Mouse (Mus musculus): ENCODE results near the gene Iqcf6.

DNA sequence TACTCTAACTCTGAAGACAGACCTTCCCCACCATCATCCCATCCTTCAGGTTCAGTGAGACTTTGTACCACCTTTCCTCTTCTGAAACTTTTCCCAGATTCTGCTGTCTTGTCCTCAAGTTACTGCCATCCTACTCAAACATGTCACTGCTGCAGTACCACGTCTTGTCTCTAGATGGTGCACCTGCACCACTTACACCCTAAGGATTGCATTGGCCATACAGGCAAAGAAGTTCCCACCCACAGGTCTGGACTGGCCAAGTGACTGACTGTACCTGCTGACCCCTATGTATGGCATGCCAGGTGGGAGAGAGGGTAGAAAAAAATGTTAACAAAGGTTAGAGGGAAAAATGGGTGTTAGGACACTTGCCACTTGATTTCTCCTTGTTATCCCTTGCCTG, 49.1 kb downstream of the Iqcf6 start:
- peak; percentile 78 for TF ChIP-seq CTCF (IDR thresholded peaks at IDR 0.05; ENCODE audit: low read depth, low read length)
- TF ChIP-seq POLR2A (IDR thresholded peaks at IDR 0.05; ENCODE audit: extremely low read depth, insufficient read depth, low read length), result no peak

Measured in liver, adult 2 months (tissue).